Mouse (Mus musculus) neural tube, embryonic 11.5 days (tissue): Measurements from ENCODE around the gene Pde4dip. TPM values are rescaled to one million over a fixed set of nuclear protein-coding genes. Genes with fewer than 3 reads are reported as not detected.
A peak's percentile ranks its signal among the peaks of the same experiment; 100 is the strongest.

Experiments used
- ATAC-seq: fragments of 200-750 bp; cut with Nextera tagmentation; 2 replicates; pipeline ENCODE4 v1.8.0; 2017; ENCODE audit warnings: moderate number of reproducible peaks, mild to moderate bottlenecking, moderate TSS enrichment, moderate library complexity; ENCODE audit not compliant: insufficient read depth, low FRiP score, low TSS enrichment
- DNase-seq: peaks from one replicate; pipeline ENCODE4 v3.0.0-alpha.2; 2015; ENCODE audit warnings: low spot score
- H3K27ac ChIP-seq: fragments of 300-500 bp; sonication (generic); 2 replicates; pipeline ENCODE4 v1.5.1; 2014; ENCODE audit warnings: low read depth, mild to moderate bottlenecking, low read length
- H3K27me3 ChIP-seq: fragments of 300-500 bp; sonication (generic); 2 replicates; pipeline ENCODE4 v1.6.1; 2014; ENCODE audit warnings: mild to moderate bottlenecking, low read length, mixed read lengths; ENCODE audit not compliant: control insufficient read depth, insufficient read depth
- H3K36me3 ChIP-seq: fragments of 300-500 bp; sonication (generic); 2 replicates; pipeline ENCODE4 v1.6.1; 2014; ENCODE audit warnings: mild to moderate bottlenecking, low read length, moderate library complexity, mixed read lengths; ENCODE audit not compliant: control insufficient read depth, insufficient read depth
- H3K4me1 ChIP-seq: fragments of 300-500 bp; sonication (generic); 2 replicates; pipeline ENCODE4 v1.6.1; 2014; ENCODE audit warnings: low read length, mixed read lengths; ENCODE audit not compliant: control insufficient read depth, insufficient read depth
- H3K4me2 ChIP-seq: fragments of 300-500 bp; sonication (generic); 2 replicates; pipeline ENCODE4 v1.6.1; 2014; ENCODE audit warnings: low read depth, mild to moderate bottlenecking, moderate library complexity
- H3K4me3 ChIP-seq: fragments of 300-500 bp; sonication (generic); 2 replicates; pipeline ENCODE4 v1.5.1; 2014; ENCODE audit warnings: low read depth, low read length
- H3K9ac ChIP-seq: fragments of 300-500 bp; sonication (generic); 2 replicates; pipeline ENCODE4 v1.6.1; 2014; ENCODE audit warnings: mild to moderate bottlenecking, low read length
- H3K9me3 ChIP-seq: fragments of 300-500 bp; sonication (generic); 2 replicates; pipeline ENCODE4 v1.6.1; 2016; ENCODE audit warnings: low read length; ENCODE audit not compliant: control insufficient read depth
- WGBS: fragments of 180-500 bp; shearing (Covaris S2); extraction: QIAGEN DNeasy Blood & Tissue Kit; methylation state at CpG from one replicate; pipeline ENCODE4 v1.1.7; 2014; 5-methylcytosine and 5-hydroxymethylcytosine counted together
- polyA plus RNA-seq: library from polyadenylated mRNA; unstranded; fragments of >200 nt; fragmentation: Nextera tagmentation; extraction: Ambion mirVana; gene quantifications from 2 replicates; pipeline ENCODE4 v1.2.1, GENCODE M21; 2014

The Pde4dip gene
- polyA plus RNA-seq = 40.6 and 49.7 TPM in 2 replicates

- Histone ChIP-seq H3K4me3 (peak within 1 kb of the TSS; percentile 46), H3K27me3 (peaks cover 16% of the 10 kb centered on the region), H3K36me3 (no peaks in the 10 kb centered on the region), H3K4me1 (0 out of 2 replicates have a peak, but pooled peaks cover 2% of the 10 kb centered on the region), H3K9ac (peak within 1 kb of the TSS; percentile 72), H3K27ac (no peak within 1 kb of the TSS), H3K4me2 (peak within 1 kb of the TSS; percentile 90), H3K9me3 (no peaks in the 10 kb centered on the region)
- ATAC-seq = peak; percentile 50
- WGBS = 1% methylated on average over 44 of the region's 44 CpGs
- DNase-seq = peak; percentile 54
Observed at GRCm38 (mm10) chr3:97888168-97888901, at the start of gene Pde4dip. Gene Pde4dip, minus strand, starts transcription at chr3:97888707.

GRCm38 (mm10) chr3:97937945-97938266, 49.4 kb upstream of the Pde4dip start:
- H3K4me1 ChIP-seq = peaks cover 46% of the 10 kb centered on the region
- no peak overlapping the region for H3K27ac ChIP-seq
- H3K36me3 ChIP-seq = no peaks in the 10 kb centered on the region

GRCm38 (mm10) chr3:97937068-97937944, 48.8 kb upstream of the Pde4dip start:
- Histone ChIP-seq H3K9ac (no peak overlapping the region), H3K27ac (no peak overlapping the region), H3K4me3 (no peak overlapping the region), H3K36me3 (no peaks in the 10 kb centered on the region), H3K27me3 (no peaks in the 10 kb centered on the region), H3K4me1 (peaks cover 46% of the 10 kb centered on the region), H3K9me3 (no peaks in the 10 kb centered on the region), H3K4me2 (no peak overlapping the region)
- DNase-seq = no peak
- 37% methylated on average over 17 of the region's 17 CpGs for WGBS
- 0 out of 2 replicates have a peak, but pooled peaks have one; percentile 22 for ATAC-seq

More at GRCm38 (mm10) chr3:97937945-97938266, 49.4 kb upstream of the Pde4dip start:
- H3K9ac ChIP-seq = no peak overlapping the region
- WGBS = 50% methylated on average over 6 of the region's 6 CpGs
- no peak overlapping the region for H3K4me2 ChIP-seq
- no peak for ATAC-seq
- H3K4me3 ChIP-seq = no peak overlapping the region
- no peak for DNase-seq
- no peaks in the 10 kb centered on the region for H3K9me3 ChIP-seq
- no peaks in the 10 kb centered on the region for H3K27me3 ChIP-seq

- Histone ChIP-seq H3K4me2 (no peak overlapping the region), H3K4me3 (no peak overlapping the region), H3K9ac (no peak overlapping the region), H3K4me1 (peaks cover 36% of the 10 kb centered on the region), H3K9me3 (no peaks in the 10 kb centered on the region), H3K27ac (no peak overlapping the region), H3K36me3 (no peaks in the 10 kb centered on the region), H3K27me3 (no peaks in the 10 kb centered on the region)
- WGBS = 72% methylated on average over 6 of the region's 6 CpGs
- DNase-seq (no peak), ATAC-seq (no peak)
Observed at GRCm38 (mm10) chr3:97934331-97935300, 46.1 kb upstream of the Pde4dip start.

GRCm38 (mm10) chr3:97933811-97934210, 45.3 kb upstream of the Pde4dip start:
- Histone ChIP-seq H3K9ac (no peak overlapping the region), H3K4me2 (no peak overlapping the region), H3K9me3 (no peaks in the 10 kb centered on the region), H3K4me1 (peaks cover 28% of the 10 kb centered on the region), H3K4me3 (no peak overlapping the region), H3K27ac (no peak overlapping the region), H3K27me3 (no peaks in the 10 kb centered on the region), H3K36me3 (no peaks in the 10 kb centered on the region)
- no peak for DNase-seq
- no peak for ATAC-seq
- 85% methylated on average over 5 of the region's 5 CpGs for WGBS

- no peak for DNase-seq
- no peak overlapping the region for H3K27ac ChIP-seq
- no peak overlapping the region for H3K9ac ChIP-seq
Observed at GRCm38 (mm10) chr3:97933251-97933650, 44.7 kb upstream of the Pde4dip start.

GRCm38 (mm10) chr3:97932771-97933170, 44.3 kb upstream of the Pde4dip start:
- DNase-seq (no peak), ATAC-seq (no peak)
- no peak overlapping the region for H3K4me3 ChIP-seq
- H3K36me3 ChIP-seq = no peaks in the 10 kb centered on the region
- peaks cover 22% of the 10 kb centered on the region for H3K4me1 ChIP-seq
- H3K9ac ChIP-seq = no peak overlapping the region
- H3K27me3 ChIP-seq = no peaks in the 10 kb centered on the region
- H3K4me2 ChIP-seq = no peak overlapping the region
- 51% methylated on average over 11 of the region's 11 CpGs for WGBS
- H3K27ac ChIP-seq = no peak overlapping the region
- no peaks in the 10 kb centered on the region for H3K9me3 ChIP-seq

More at GRCm38 (mm10) chr3:97933251-97933650, 44.7 kb upstream of the Pde4dip start:
- no peak for ATAC-seq
- Histone ChIP-seq H3K9me3 (no peaks in the 10 kb centered on the region), H3K36me3 (no peaks in the 10 kb centered on the region), H3K4me1 (peaks cover 26% of the 10 kb centered on the region), H3K4me2 (no peak overlapping the region), H3K27me3 (no peaks in the 10 kb centered on the region), H3K4me3 (no peak overlapping the region)
- WGBS = 27% methylated on average over 6 of the region's 6 CpGs

GRCm38 (mm10) chr3:97932131-97932530, 43.6 kb upstream of the Pde4dip start:
- ATAC-seq = no peak
- 13% methylated on average over 10 of the region's 10 CpGs for WGBS
- Histone ChIP-seq H3K4me3 (no peak overlapping the region), H3K36me3 (no peaks in the 10 kb centered on the region), H3K9me3 (no peaks in the 10 kb centered on the region), H3K27ac (no peak overlapping the region), H3K9ac (peak overlapping the region; percentile 43; the same call in 1 of the 2 replicates), H3K27me3 (no peaks in the 10 kb centered on the region), H3K4me1 (peaks cover 16% of the 10 kb centered on the region), H3K4me2 (peak overlapping the region; percentile 10; the same call in 1 of the 2 replicates)
- DNase-seq = no peak
